Mouse (Mus musculus) gastrocnemius, postnatal 10 days (tissue): ENCODE measurements around the gene Pafah1b3. TPM values are rescaled to one million over a fixed set of nuclear protein-coding genes. Genes with fewer than 3 reads are reported as not detected.
"Not testable (repeated sequence)": the region's sequence is repeated elsewhere in the genome, so short reads cannot be mapped to it uniquely, and the experiment has no call there.

Experiments
- DNase-seq: peaks from one replicate; pipeline ENCODE4 v3.0.0; 2021; ENCODE audit warnings: mixed read lengths
- total RNA-seq, 2 experiments: library from RNA; stranded (reverse); gene quantifications; 2 replicates each; pipeline ENCODE4 v1.2.3; 2021

Gene Pafah1b3
- total RNA-seq, 2 experiments from 2014 or later, result 7.5 to 12.3 TPM

- DNase-seq, result no peak
Measured at GRCm38 (mm10) chr7:25268588-25268987, 29.2 kb downstream of the Pafah1b3 start.

GRCm38 (mm10) chr7:25267751-25268463 lies 29.9 kb downstream of the Pafah1b3 start:
- peak; percentile 97 for DNase-seq

- peak; percentile 93 for DNase-seq
Measured at GRCm38 (mm10) chr7:25267301-25267750, 30.5 kb downstream of the Pafah1b3 start, which contains the start of gene Cic. Gene Cic (plus strand): TSS chr7:25267704.

- no peak for DNase-seq
Measured at GRCm38 (mm10) chr7:25266180-25266962, 31.4 kb downstream of the Pafah1b3 start.

- not testable (repeated sequence) for DNase-seq
Measured at GRCm38 (mm10) chr7:25265743-25266142, 32.0 kb downstream of the Pafah1b3 start.

GRCm38 (mm10) chr7:25263968-25264870 lies 33.6 kb downstream of the Pafah1b3 start:
- no peak for DNase-seq

GRCm38 (mm10) chr7:25261896-25262295 lies 35.9 kb downstream of the Pafah1b3 start:
- no peak for DNase-seq

- no peak for DNase-seq
Measured at GRCm38 (mm10) chr7:25251822-25252221, 46.0 kb downstream of the Pafah1b3 start.

GRCm38 (mm10) chr7:25251071-25251791 lies 46.6 kb downstream of the Pafah1b3 start:
- peak; percentile 70 for DNase-seq

GRCm38 (mm10) chr7:25250141-25250972 lies 47.4 kb downstream of the Pafah1b3 start, which contains the start of gene Erf:
Gene Erf (minus strand): TSS chr7:25250761.
- DNase-seq, result peak; percentile 97

GRCm38 (mm10) chr7:25249314-25250140 lies 48.3 kb downstream of the Pafah1b3 start:
- DNase-seq, result peak; percentile 79

GRCm38 (mm10) chr7:25248846-25249313 lies 48.9 kb downstream of the Pafah1b3 start:
- no peak for DNase-seq

GRCm38 (mm10) chr7:25248018-25248647 lies 49.7 kb downstream of the Pafah1b3 start:
- no peak for DNase-seq

GRCm38 (mm10) chr7:25247498-25247897 lies 50.3 kb downstream of the Pafah1b3 start:
- no peak for DNase-seq

- DNase-seq, result no peak
Measured at GRCm38 (mm10) chr7:25246759-25247137, 51.0 kb downstream of the Pafah1b3 start.

GRCm38 (mm10) chr7:25246079-25246758 lies 51.6 kb downstream of the Pafah1b3 start:
- DNase-seq, result peak; percentile 58
